Mouse (Mus musculus): ENCODE results near the gene Itga11. TPM values are rescaled to one million over a fixed set of nuclear protein-coding genes. Genes with fewer than 3 reads are reported as not detected.
A peak's percentile ranks its signal among the peaks of the same experiment; 100 is the strongest.

Gene Itga11
- polyA plus RNA-seq, 1 experiment from 2014 or later: 1.4 TPM

GRCm38 (mm10) chr9:62725247-62725646 lies 47.6 kb downstream of the Itga11 start:
- Histone ChIP-seq H3K4me1 (replicated peaks) (peaks cover 20% of the 10 kb centered on the region), H3K4me3 (no peak overlapping the region), H3K4me2 (no peak overlapping the region), H3K27me3 (no peaks in the 10 kb centered on the region), H3K27ac (replicated peaks) (no peak overlapping the region), H3K9me3 (no peaks in the 10 kb centered on the region), H3K9ac (no peak overlapping the region), H3K36me3 (no peaks in the 10 kb centered on the region)
- no peak for ATAC-seq (ENCODE audit: low read depth)
- WGBS: 7% methylated on average over 5 of the region's 5 CpGs

DNA sequence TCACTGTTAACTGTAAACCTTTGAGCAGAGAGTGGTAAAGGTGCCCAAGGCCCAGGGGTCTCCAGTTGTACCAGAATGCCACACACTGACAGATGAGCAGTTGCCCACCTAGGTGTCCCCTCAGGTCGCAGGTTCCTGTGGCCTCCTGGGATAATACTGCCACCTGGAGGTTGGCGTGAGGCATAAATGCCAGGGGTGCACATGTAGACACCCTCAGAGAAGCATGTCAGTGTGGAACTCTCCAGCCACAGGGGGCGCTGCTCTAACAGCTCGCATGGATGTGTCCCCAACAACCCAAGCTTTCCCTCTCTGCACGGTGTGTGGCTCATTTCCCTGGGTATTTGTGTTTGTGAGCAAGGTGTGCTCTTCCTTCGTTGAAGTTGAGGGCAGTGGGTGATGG lies 48.8 kb downstream of the Itga11 start:
- Histone ChIP-seq H3K9ac (no peak overlapping the region), H3K4me1 (replicated peaks) (peaks cover 20% of the 10 kb centered on the region), H3K4me2 (no peak overlapping the region), H3K27me3 (no peaks in the 10 kb centered on the region), H3K9me3 (no peaks in the 10 kb centered on the region), H3K27ac (replicated peaks) (no peak overlapping the region), H3K4me3 (no peak overlapping the region), H3K36me3 (no peaks in the 10 kb centered on the region)
- WGBS: 61% methylated on average over 6 of the region's 6 CpGs
- no peak for ATAC-seq (ENCODE audit: low read depth)

DNA sequence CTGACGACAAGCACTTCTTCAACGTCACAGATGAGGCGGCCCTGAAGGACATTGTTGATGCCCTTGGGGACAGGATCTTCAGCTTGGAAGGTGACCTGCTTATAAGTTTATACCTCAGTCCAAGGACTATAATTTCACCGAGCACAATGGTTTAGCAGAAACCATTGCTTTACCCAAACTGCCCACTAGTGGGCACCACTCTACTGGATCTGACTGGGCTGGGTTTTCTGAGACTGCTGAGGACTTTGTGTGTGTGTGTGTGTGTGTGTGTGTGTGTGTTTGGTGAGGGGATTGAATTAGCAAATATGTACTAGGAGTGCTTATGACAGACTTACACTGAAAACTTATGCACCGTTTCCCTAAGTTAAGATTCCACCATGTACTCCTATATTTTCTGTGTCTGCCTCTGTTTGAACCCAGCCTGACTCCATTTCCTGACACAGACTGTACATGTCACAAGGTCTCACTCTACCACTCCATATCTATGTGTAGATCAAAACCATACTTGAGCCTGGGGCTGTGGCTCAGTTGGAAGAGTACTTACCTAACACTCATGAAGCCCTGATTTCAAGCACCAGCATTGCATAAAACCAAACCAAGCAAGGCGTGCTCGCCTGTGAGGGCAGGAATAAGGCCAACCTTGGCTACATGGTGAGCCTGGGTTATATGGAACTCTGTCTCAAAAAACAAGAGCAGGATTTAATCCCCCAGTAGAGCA lies 67.1 kb downstream of the Itga11 start:
- no peaks in the 10 kb centered on the region for H3K36me3 ChIP-seq
- H3K9me3 ChIP-seq: no peaks in the 10 kb centered on the region
- H3K27me3 ChIP-seq: no peaks in the 10 kb centered on the region; the same call in 1 of the 2 replicates
- no peak overlapping the region for H3K4me3 ChIP-seq
- H3K4me2 ChIP-seq: no peak overlapping the region
- no peak overlapping the region for H3K27ac ChIP-seq (replicated peaks)
- H3K9ac ChIP-seq: no peak overlapping the region
- ATAC-seq (ENCODE audit: low read depth): no peak
- no peaks in the 10 kb centered on the region for H3K4me1 ChIP-seq (replicated peaks)
- WGBS: 56% methylated on average over 7 of the region's 7 CpGs

DNA sequence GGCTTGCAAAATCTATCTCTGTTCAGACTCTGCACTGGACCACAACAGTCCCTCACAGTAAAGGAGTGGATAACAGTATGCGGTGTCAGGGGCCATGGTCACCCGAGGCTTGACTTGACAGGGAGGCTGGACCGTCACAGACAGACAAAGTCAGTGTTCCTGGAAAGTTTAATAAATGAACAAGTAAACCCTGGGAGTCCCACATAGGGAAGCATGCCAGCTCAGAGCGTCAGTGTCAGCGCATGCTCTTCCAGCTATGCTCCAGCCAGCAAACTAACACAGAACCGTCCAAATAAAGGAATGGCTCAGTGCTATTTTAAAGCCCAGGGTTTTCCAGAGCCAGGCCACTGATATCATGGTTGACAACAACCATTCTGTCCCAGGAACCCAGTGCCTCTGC lies 69.0 kb downstream of the Itga11 start:
- no peaks in the 10 kb centered on the region for H3K9me3 ChIP-seq
- ATAC-seq (ENCODE audit: low read depth): no peak
- no peaks in the 10 kb centered on the region for H3K36me3 ChIP-seq
- no peak overlapping the region for H3K9ac ChIP-seq
- no peak overlapping the region for H3K27ac ChIP-seq (replicated peaks)
- H3K4me2 ChIP-seq: no peak overlapping the region
- no peak overlapping the region for H3K4me3 ChIP-seq
- 71% methylated on average over 6 of the region's 6 CpGs for WGBS
- H3K4me1 ChIP-seq (replicated peaks): no peaks in the 10 kb centered on the region
- H3K27me3 ChIP-seq: no peaks in the 10 kb centered on the region; the same call in 1 of the 2 replicates

GRCm38 (mm10) chr9:62749666-62750065 lies 72.0 kb downstream of the Itga11 start:
- Histone ChIP-seq H3K27me3 (no peaks in the 10 kb centered on the region; the same call in 1 of the 2 replicates), H3K27ac (replicated peaks) (no peak overlapping the region), H3K9ac (no peak overlapping the region), H3K4me1 (replicated peaks) (no peaks in the 10 kb centered on the region), H3K36me3 (no peaks in the 10 kb centered on the region), H3K4me2 (no peak overlapping the region), H3K4me3 (no peak overlapping the region), H3K9me3 (no peaks in the 10 kb centered on the region)
- no peak for ATAC-seq (ENCODE audit: low read depth)
- WGBS: 75% methylated on average over 6 of the region's 6 CpGs

- Histone ChIP-seq H3K4me3 (no peak overlapping the region), H3K36me3 (no peaks in the 10 kb centered on the region), H3K27me3 (no peaks in the 10 kb centered on the region; the same call in 1 of the 2 replicates), H3K9me3 (no peaks in the 10 kb centered on the region), H3K27ac (replicated peaks) (no peak overlapping the region), H3K9ac (no peak overlapping the region), H3K4me2 (no peak overlapping the region), H3K4me1 (replicated peaks) (no peaks in the 10 kb centered on the region)
- WGBS: 90% methylated on average over 11 of the region's 11 CpGs
- no peak for ATAC-seq (ENCODE audit: low read depth)
Measured at GRCm38 (mm10) chr9:62750381-62750780, 72.8 kb downstream of the Itga11 start.

DNA sequence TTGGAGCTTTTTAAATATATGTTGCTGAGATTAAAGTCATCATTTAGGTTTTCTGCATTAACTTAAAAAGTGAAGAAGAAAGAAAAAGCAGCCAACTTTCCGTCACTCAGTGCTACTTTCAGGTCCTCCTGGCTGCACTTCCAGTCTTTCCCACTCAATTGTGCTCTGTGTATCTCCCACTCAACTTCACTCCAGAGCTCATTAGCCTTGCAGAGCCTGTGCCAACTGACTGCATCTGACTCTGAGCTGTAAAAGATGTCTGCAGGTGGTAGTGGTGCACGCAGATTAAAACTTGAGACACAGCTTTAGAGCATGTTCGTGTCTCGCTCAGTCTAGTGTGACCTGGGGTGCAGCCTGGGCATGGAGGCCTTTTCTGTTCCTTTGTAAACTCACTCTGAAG lies 80.7 kb downstream of the Itga11 start:
- H3K4me1 ChIP-seq (replicated peaks): no peaks in the 10 kb centered on the region
- no peak overlapping the region for H3K4me2 ChIP-seq
- H3K27ac ChIP-seq (replicated peaks): no peak overlapping the region
- no peak overlapping the region for H3K9ac ChIP-seq
- H3K4me3 ChIP-seq: no peak overlapping the region
- 79% methylated on average over 4 of the region's 4 CpGs for WGBS
- no peaks in the 10 kb centered on the region for H3K9me3 ChIP-seq
- no peak for ATAC-seq (ENCODE audit: low read depth)
- no peaks in the 10 kb centered on the region for H3K27me3 ChIP-seq
- H3K36me3 ChIP-seq: no peaks in the 10 kb centered on the region

DNA sequence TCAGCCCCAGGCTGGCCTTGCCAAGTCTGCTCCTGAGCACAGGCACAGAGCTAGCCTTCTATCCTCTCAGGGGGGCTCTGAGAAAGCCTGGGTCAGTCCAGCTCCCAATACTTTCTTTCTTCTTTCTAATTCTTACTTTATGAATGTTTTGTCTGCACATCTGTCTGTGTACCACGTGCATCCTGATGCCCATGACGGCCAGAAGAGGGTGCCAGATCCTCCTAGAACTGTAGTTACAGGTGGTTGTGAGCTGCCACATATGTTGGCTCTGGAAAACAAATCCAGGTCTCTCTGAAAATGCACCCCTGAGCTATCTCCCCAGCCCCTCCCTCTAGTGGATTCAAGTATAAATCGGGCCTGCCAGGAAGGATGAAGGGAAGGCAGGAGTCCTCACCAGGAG lies 82.0 kb downstream of the Itga11 start:
- Histone ChIP-seq H3K36me3 (no peaks in the 10 kb centered on the region), H3K27me3 (no peaks in the 10 kb centered on the region), H3K9me3 (no peaks in the 10 kb centered on the region), H3K4me2 (no peak overlapping the region), H3K9ac (no peak overlapping the region), H3K4me1 (replicated peaks) (no peaks in the 10 kb centered on the region), H3K4me3 (no peak overlapping the region), H3K27ac (replicated peaks) (no peak overlapping the region)
- no peak for ATAC-seq (ENCODE audit: low read depth)
- 70% methylated on average over 3 of the region's 3 CpGs for WGBS

GRCm38 (mm10) chr9:62763478-62763877 lies 85.9 kb downstream of the Itga11 start:
- no peak for ATAC-seq (ENCODE audit: low read depth)
- Histone ChIP-seq H3K4me3 (no peak overlapping the region), H3K27me3 (no peaks in the 10 kb centered on the region), H3K9me3 (no peaks in the 10 kb centered on the region), H3K9ac (no peak overlapping the region), H3K36me3 (no peaks in the 10 kb centered on the region), H3K4me1 (replicated peaks) (no peaks in the 10 kb centered on the region), H3K27ac (replicated peaks) (no peak overlapping the region), H3K4me2 (peak overlapping the region; percentile 29; the same call in 1 of the 2 replicates)
- WGBS: 21% methylated on average over 13 of the region's 13 CpGs

- H3K27ac ChIP-seq (replicated peaks): no peak overlapping the region
- WGBS: 66% methylated on average over 4 of the region's 4 CpGs
- no peak for ATAC-seq (ENCODE audit: low read depth)
Measured at GRCm38 (mm10) chr9:62765346-62765745, 87.7 kb downstream of the Itga11 start.

GRCm38 (mm10) chr9:62767464-62767863 lies 89.8 kb downstream of the Itga11 start:
- no peak overlapping the region for H3K4me2 ChIP-seq
- no peaks in the 10 kb centered on the region for H3K27me3 ChIP-seq
- H3K27ac ChIP-seq (replicated peaks): no peak overlapping the region
- 71% methylated on average over 17 of the region's 17 CpGs for WGBS
- no peak overlapping the region for H3K9ac ChIP-seq
- ATAC-seq (ENCODE audit: low read depth): no peak
- H3K9me3 ChIP-seq: no peaks in the 10 kb centered on the region
- H3K36me3 ChIP-seq: no peaks in the 10 kb centered on the region
- H3K4me1 ChIP-seq (replicated peaks): no peaks in the 10 kb centered on the region
- H3K4me3 ChIP-seq: no peak overlapping the region

More at GRCm38 (mm10) chr9:62765346-62765745, 87.7 kb downstream of the Itga11 start:
- Histone ChIP-seq H3K27me3 (no peaks in the 10 kb centered on the region), H3K4me2 (no peak overlapping the region), H3K4me3 (no peak overlapping the region), H3K9ac (no peak overlapping the region), H3K4me1 (replicated peaks) (no peaks in the 10 kb centered on the region), H3K9me3 (no peaks in the 10 kb centered on the region), H3K36me3 (no peaks in the 10 kb centered on the region)

DNA sequence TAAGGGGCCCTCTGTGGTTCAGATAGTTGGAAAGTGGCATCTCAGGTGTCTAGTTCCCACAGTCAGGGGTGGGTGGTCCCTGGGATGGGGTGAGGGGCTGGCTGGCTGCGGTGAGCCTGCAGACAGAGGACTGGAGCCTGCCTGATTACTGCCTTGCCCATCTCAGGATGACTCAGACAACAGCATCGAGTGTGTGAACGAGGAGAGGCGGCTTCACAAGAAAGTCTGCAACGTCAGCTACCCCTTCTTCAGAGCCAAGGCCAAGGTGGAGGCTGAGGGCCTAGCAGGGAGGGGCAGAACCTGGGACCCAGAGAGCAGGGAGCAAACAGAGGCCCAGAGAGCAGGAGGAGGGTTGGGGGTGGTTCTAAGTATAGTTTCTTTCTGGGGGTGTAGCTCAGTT lies 90.7 kb downstream of the Itga11 start:
- Histone ChIP-seq H3K9me3 (no peaks in the 10 kb centered on the region), H3K27me3 (no peaks in the 10 kb centered on the region), H3K4me1 (replicated peaks) (no peaks in the 10 kb centered on the region), H3K27ac (replicated peaks) (no peak overlapping the region), H3K9ac (no peak overlapping the region), H3K4me2 (no peak overlapping the region), H3K4me3 (no peak overlapping the region), H3K36me3 (no peaks in the 10 kb centered on the region)
- ATAC-seq (ENCODE audit: low read depth): no peak
- 83% methylated on average over 5 of the region's 5 CpGs for WGBS

- no peaks in the 10 kb centered on the region for H3K27me3 ChIP-seq
- no peaks in the 10 kb centered on the region for H3K36me3 ChIP-seq
- no peak overlapping the region for H3K9ac ChIP-seq
- H3K4me3 ChIP-seq: no peak overlapping the region
- H3K4me2 ChIP-seq: no peak overlapping the region
- ATAC-seq (ENCODE audit: low read depth): no peak
- H3K4me1 ChIP-seq (replicated peaks): no peaks in the 10 kb centered on the region
- WGBS: 80% methylated on average over 8 of the region's 8 CpGs
- H3K27ac ChIP-seq (replicated peaks): no peak overlapping the region
- H3K9me3 ChIP-seq: no peaks in the 10 kb centered on the region
Measured at GRCm38 (mm10) chr9:62772746-62773145, 95.1 kb downstream of the Itga11 start.
